Mouse (Mus musculus) 3T3-L1 (cell line): Measurements from ENCODE around the gene Pde4d.
A peak's percentile ranks its signal among the peaks of the same experiment; 100 is the strongest.

Experiments used
- DNase-seq: peaks from one replicate; pipeline ENCODE4 v3.0.0-alpha.2; 2015; ENCODE audit warnings: low read depth, low spot score

The Pde4d gene

GRCm38 (mm10) chr13:109558341-109559257 lies 1108.9 kb downstream of the Pde4d start:
- DNase-seq = peak; percentile 82

- no peak for DNase-seq
Observed at GRCm38 (mm10) chr13:109560261-109560660, 1110.5 kb downstream of the Pde4d start.

DNA sequence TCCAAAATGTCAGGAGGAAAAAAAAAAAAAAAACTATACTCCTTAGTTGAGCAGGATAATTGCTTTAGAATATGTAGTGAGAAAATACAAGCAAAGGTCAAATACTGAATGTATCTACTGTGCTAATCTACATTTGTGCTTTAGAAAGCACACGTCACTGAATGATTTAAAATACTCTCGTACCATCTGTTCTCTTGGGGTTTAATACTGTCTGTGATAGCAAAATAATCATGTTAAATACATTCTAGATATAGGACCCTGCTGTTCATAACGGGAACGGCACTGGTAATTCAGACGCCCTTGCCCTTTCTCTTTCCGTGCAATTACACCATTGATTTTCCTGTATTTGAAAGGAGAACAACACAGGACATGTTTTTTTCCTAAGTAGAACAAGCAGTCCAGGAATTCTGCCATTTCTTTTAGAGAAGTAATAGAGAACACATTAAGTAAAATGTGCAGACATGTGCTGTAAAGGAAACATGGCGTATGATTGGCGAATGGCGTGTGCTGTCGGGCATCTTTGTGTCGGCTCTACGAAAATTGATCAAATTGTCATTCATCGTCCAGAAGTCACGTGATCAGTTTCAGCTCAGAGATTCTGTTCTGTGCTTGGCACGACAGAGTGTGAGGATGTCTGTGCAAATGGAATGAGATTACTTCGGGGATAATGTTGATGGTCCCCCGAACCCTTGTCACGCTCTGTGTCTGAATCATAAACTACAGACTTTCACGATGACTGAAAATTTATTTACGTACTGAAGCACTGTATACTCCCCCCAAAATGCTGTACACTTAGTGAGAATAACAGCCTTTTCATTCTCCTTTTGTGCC lies 1119.1 kb downstream of the Pde4d start:
- no peak for DNase-seq

GRCm38 (mm10) chr13:109569491-109569890 lies 1119.7 kb downstream of the Pde4d start:
- no peak for DNase-seq

- peak; percentile 46 for DNase-seq
Observed at GRCm38 (mm10) chr13:109576725-109577124, 1127.0 kb downstream of the Pde4d start.

DNA sequence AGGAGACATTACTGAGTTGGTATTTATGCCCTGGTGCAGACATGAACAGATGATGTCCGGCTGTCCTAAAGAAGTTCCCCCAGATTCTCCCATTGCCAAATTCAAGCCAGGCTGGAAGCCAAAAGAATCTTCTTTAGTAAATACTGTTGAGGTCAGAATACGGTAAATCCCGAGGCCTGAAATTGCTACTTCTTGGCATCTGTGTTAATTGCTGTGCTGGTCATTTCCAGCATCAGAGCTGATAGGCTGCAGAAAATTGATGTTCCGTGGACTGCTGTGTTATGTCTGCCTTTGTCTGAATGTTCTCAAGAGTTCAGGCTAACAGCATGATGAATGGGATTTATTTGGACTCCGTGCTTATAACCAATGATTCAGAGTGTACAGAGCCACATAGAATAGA lies 1127.7 kb downstream of the Pde4d start:
- DNase-seq = peak; percentile 15

DNA sequence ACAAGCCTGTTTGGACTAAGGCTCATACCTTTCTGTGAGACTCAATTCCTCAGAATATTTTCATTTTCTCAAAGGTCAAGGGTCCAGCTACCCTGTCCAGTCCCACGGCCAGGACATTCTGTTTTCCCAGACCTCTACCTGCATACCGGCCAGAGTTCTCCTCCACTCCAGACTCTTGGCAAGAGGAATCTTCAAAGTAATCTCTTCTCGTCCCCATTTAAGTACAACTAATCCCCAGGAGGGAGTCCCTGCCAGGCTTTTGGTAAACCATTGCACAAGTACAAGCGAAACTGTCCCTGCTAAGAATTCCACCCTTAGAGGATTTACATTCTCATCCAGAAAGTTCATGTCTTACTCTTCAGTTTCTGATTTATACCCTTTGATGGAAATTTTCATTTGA lies 1128.2 kb downstream of the Pde4d start:
- no peak for DNase-seq

DNA sequence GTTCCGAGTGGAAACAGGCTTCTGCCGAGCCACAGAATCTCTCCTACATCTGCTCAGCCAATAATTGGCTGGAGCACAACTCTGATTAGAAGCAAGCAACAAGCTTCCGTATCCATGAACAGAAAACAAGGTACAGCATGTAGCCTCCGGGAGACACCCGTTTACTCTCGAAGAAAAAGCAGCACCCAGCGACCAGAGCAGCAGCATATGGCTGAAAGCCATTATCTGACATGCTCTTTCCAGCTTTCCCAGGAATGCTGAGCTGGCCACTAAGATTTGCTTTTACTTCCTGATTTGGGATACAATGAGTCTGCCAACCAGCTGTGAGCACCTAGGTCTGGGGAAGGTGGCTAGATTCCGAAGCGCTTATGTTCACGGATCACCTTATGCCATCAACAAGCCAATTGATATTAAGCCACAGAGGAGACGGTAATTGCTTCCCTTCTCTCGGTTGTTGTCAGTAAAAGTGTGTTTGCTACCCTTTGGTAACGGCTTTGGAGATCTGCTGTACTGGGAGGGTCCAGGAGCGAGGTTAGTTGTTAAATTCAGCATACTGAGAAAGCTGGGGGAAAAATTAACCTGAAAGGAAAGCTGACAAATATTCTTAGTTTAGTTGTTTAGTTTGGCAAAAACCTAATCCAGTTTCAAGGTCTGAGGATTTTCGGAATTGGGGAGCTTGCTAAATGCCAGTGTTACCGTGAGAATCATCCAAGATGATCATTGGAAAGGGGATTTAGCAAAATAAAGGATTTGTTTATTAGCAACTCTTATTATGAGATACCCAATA lies 1131.7 kb downstream of the Pde4d start:
- DNase-seq = no peak

- no peak for DNase-seq
Observed at GRCm38 (mm10) chr13:109590048-109590447, 1140.3 kb downstream of the Pde4d start.

DNA sequence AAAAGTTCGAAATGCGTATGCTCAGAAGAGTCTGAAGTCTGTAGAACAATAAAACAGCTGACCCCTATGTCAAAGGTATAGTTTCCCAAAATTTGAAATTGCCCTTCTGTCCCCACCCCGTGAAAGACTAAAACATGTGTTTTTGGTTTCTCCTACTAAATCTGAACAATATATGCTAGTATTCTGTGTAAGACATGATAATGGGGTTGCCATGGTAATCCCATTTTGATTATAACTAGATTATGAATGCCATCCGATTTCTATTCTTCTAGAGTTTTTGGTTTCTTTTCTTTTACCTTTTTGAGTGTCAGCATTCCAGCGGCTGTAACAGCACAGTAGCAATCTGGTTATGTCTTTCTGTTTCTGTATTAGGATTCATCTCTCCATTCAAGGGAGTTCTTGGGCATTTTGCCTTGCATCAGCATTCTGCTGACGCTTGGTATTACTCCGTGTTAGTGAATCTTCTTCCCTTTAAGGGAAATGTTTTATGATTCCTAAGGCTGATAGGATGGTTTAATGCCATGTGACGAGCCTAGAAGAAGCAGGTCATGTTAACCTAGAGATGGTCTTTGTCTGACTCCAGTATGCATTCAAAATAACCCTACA lies 1142.5 kb downstream of the Pde4d start:
- no peak for DNase-seq

DNA sequence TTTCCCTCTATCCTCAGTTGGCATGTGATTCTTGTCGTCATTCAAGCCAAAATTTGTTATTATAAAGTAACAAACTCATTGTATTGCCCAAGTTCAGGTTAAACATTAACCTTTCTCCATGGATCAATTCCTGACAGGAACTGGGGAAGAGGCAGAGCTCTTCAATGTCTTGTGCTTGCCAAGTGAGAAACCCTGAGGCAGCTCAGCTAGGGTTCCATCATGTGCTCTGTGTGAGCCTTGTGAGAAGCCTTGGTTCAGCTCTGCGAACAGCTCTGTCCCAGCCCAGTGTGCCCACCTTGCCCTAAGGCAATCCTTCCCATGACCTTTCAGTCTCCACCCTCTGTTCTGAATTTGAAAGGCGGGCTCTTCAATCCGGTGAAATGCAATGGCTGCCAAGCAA lies 1150.0 kb downstream of the Pde4d start:
- no peak for DNase-seq

GRCm38 (mm10) chr13:109604017-109604416 lies 1154.3 kb downstream of the Pde4d start:
- no peak for DNase-seq

DNA sequence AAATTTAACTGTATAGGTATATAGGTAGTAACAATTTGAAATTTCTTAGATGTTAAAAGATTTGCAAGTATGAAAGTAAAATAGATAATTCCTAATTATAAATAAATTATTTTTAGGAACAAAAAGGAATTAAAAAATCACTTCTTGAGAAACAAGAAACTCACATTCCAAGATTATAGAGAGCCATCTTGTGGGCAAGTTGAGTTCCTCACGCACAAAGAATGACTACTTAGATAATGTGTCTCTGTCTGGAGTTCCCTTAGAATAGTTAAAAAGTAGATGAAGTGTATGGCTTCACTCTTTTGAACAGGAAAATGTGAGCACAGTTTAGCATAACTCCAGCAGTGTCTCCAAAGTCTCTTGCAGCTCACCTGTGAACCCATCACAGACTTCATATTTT lies 1155.4 kb downstream of the Pde4d start:
- peak; percentile 18 for DNase-seq

- DNase-seq = no peak
Observed at GRCm38 (mm10) chr13:109609106-109609804, 1159.5 kb downstream of the Pde4d start.

DNA sequence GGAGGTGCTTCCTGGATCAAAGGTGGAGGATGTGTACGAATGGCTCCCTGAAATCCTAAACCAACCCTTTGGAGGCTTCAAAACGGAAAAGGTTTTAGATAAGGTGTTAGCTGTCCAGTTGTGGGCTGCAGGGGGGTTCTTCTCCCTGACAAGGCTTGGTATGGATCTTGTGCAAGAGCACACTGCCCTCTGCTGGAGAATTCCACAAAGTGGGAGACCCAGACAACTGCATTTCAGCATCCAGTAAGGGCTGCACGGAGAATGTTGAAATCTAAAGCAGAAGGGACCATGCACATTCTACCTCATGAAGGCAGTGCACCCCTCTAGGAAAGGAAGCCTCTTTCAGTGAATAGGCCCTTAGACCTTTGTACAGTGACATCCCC lies 1160.0 kb downstream of the Pde4d start:
- DNase-seq = peak; percentile 80

- DNase-seq = no peak
Observed at GRCm38 (mm10) chr13:109610772-109611171, 1161.0 kb downstream of the Pde4d start.

- DNase-seq = no peak
Observed at GRCm38 (mm10) chr13:109615213-109615784, 1165.6 kb downstream of the Pde4d start.

DNA sequence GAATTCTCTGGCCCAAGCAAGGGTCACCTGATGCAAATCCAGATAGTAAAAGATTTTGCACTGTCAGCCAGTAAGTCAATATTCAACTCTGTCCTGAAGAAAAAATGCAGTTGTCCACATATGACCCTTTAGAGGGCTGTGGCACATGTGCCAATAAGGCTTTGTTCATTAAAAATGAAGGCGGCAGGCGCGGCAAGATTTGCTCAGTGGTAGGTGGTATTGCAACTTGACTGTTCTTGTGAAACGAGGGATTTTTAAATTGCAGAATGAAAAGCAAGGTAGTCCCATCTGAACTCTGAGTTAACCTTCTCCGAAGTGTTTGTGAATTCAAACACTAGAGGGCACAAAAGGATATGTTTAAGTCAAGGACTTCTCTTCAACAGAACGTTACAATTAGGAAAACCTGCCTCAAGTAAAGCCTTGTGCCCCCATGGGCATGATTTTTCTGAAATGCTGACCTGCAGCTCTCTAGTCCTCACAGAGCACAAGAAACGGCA lies 1166.1 kb downstream of the Pde4d start:
- peak; percentile 75 for DNase-seq

GRCm38 (mm10) chr13:109619158-109619657 lies 1169.5 kb downstream of the Pde4d start:
- no peak for DNase-seq

GRCm38 (mm10) chr13:109622207-109622606 lies 1172.5 kb downstream of the Pde4d start:
- no peak for DNase-seq
